Mouse (Mus musculus) heart, embryonic 15.5 days (tissue): ENCODE measurements around the gene Wnt3. TPM values are rescaled to one million over a fixed set of nuclear protein-coding genes. Genes with fewer than 3 reads are reported as not detected.
A peak's percentile ranks its signal among the peaks of the same experiment; 100 is the strongest.
"Not testable (repeated sequence)": the region's sequence is repeated elsewhere in the genome, so short reads cannot be mapped to it uniquely, and the experiment has no call there.

Experiments used
- ATAC-seq: fragments of 200-750 bp; cut with Nextera tagmentation; replicated peaks from 2 replicates; pipeline ENCODE4 v1.8.0; 2017; ENCODE audit warnings: low read depth, moderate TSS enrichment; ENCODE audit not compliant: insufficient number of reproducible peaks, insufficient read depth, low FRiP score
- H3K27ac ChIP-seq: fragments of 300-500 bp; sonication (generic); 2 replicates; pipeline ENCODE4 v1.5.1; 2015; ENCODE audit warnings: mild to moderate bottlenecking, inconsistent platforms
- H3K27me3 ChIP-seq: fragments of 300-500 bp; sonication (generic); 2 replicates; pipeline ENCODE4 v1.6.1; 2015; ENCODE audit warnings: inconsistent platforms
- H3K36me3 ChIP-seq: fragments of 300-500 bp; sonication (generic); 2 replicates; pipeline ENCODE4 v1.6.1; 2015; ENCODE audit warnings: mild to moderate bottlenecking, inconsistent platforms
- H3K4me1 ChIP-seq: fragments of 300-500 bp; sonication (generic); replicated peaks from 2 replicates; pipeline ENCODE4 v1.6.1; 2015; ENCODE audit warnings: inconsistent platforms
- H3K4me2 ChIP-seq: fragments of 300-500 bp; sonication (generic); 2 replicates; pipeline ENCODE4 v1.6.1; 2015; ENCODE audit warnings: inconsistent platforms, mild to moderate bottlenecking, moderate library complexity
- H3K4me3 ChIP-seq: fragments of 300-500 bp; sonication (generic); 2 replicates; pipeline ENCODE4 v1.5.1; 2015; ENCODE audit warnings: mild to moderate bottlenecking, inconsistent platforms
- H3K9ac ChIP-seq: fragments of 300-500 bp; sonication (generic); 2 replicates; pipeline ENCODE4 v1.6.1; 2015; ENCODE audit warnings: mild to moderate bottlenecking, inconsistent platforms
- H3K9me3 ChIP-seq: fragments of 300-500 bp; sonication (generic); replicated peaks from 2 replicates; pipeline ENCODE4 v1.6.1; 2016; ENCODE audit warnings: inconsistent platforms
- WGBS: fragments of 180-500 bp; shearing (Covaris S2); methylation state at CpG from one replicate; pipeline ENCODE4 v1.1.7; 2015; ENCODE audit warnings: mixed read lengths; 5-methylcytosine and 5-hydroxymethylcytosine counted together
- polyA plus RNA-seq: library from polyadenylated mRNA; unstranded; fragments of >200 nt; fragmentation: Nextera tagmentation; extraction: Ambion mirVana; gene quantifications from 2 replicates; pipeline ENCODE4 v1.2.1, GENCODE M21; 2015

Gene Wnt3
- polyA plus RNA-seq, 1 experiment from 2014 or later = 0.05 TPM

- Histone ChIP-seq H3K36me3 (no peaks in the 10 kb centered on the region), H3K4me1 (peaks cover 12% of the 10 kb centered on the region), H3K27ac (no peak overlapping the region), H3K27me3 (peaks cover 86% of the 10 kb centered on the region), H3K4me3 (no peak overlapping the region), H3K9ac (no peak overlapping the region), H3K4me2 (no peak overlapping the region), H3K9me3 (no peaks in the 10 kb centered on the region)
- ATAC-seq = no peak
- WGBS = 56% methylated on average over 3 of the region's 3 CpGs
These were observed 23.3 kb upstream of the Wnt3 start for GRCm38 (mm10) chr11:103750612-103751011.

GRCm38 (mm10) chr11:103758054-103758453 lies 15.9 kb upstream of the Wnt3 start:
- Histone ChIP-seq H3K4me2 (no peak overlapping the region), H3K27me3 (peaks cover 39% of the 10 kb centered on the region), H3K4me3 (no peak overlapping the region), H3K36me3 (no peaks in the 10 kb centered on the region), H3K4me1 (no peaks in the 10 kb centered on the region), H3K9me3 (no peaks in the 10 kb centered on the region), H3K9ac (no peak overlapping the region), H3K27ac (no peak overlapping the region)
- 47% methylated on average over 11 of the region's 11 CpGs for WGBS
- no peak for ATAC-seq

- H3K4me1 ChIP-seq = no peaks in the 10 kb centered on the region
- no peak overlapping the region for H3K27ac ChIP-seq
- WGBS = 10% methylated on average over 6 of the region's 6 CpGs
- ATAC-seq = no peak
- H3K27me3 ChIP-seq = peaks cover 36% of the 10 kb centered on the region
- H3K4me3 ChIP-seq = no peak overlapping the region
- no peak overlapping the region for H3K4me2 ChIP-seq
- no peaks in the 10 kb centered on the region for H3K36me3 ChIP-seq
- no peak overlapping the region for H3K9ac ChIP-seq
- no peaks in the 10 kb centered on the region for H3K9me3 ChIP-seq
These were observed 15.2 kb upstream of the Wnt3 start for GRCm38 (mm10) chr11:103758706-103759105.

- no peaks in the 10 kb centered on the region for H3K36me3 ChIP-seq
- H3K27ac ChIP-seq = no peak overlapping the region
- H3K4me2 ChIP-seq = no peak overlapping the region
- H3K27me3 ChIP-seq = peaks cover 33% of the 10 kb centered on the region
- no peaks in the 10 kb centered on the region for H3K4me1 ChIP-seq
- 57% methylated on average over 7 of the region's 7 CpGs for WGBS
- H3K9ac ChIP-seq = no peak overlapping the region
- no peaks in the 10 kb centered on the region for H3K9me3 ChIP-seq
- H3K4me3 ChIP-seq = no peak overlapping the region
- ATAC-seq = no peak
These were observed 13.8 kb upstream of the Wnt3 start for GRCm38 (mm10) chr11:103760101-103760500.

DNA sequence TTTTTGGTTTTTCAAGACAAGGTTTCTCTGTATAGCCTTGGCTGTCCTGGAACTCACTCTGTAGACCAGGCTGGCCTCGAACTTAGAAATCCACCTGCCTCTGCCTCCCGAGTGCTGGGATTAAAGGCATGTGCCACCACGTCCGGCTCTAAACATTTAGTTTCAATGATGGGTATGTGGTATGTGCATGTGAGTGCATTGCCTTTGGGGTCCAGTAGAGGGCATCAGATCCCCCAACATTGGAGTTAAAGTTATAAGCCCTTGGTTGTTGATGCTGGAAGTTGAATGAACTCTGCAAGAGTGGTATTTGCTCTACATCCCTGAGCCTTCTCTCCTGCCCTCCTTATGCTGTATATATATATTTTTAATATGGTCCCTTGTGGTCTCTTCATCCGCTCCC lies 13.1 kb upstream of the Wnt3 start:
- H3K4me1 ChIP-seq, H3K4me2 ChIP-seq, ATAC-seq, H3K9ac ChIP-seq, H3K4me3 ChIP-seq, H3K36me3 ChIP-seq, H3K9me3 ChIP-seq, H3K27ac ChIP-seq: not testable (repeated sequence)
- WGBS = 86% methylated on average over 5 of the region's 5 CpGs
- peaks cover 35% of the 10 kb centered on the region for H3K27me3 ChIP-seq

DNA sequence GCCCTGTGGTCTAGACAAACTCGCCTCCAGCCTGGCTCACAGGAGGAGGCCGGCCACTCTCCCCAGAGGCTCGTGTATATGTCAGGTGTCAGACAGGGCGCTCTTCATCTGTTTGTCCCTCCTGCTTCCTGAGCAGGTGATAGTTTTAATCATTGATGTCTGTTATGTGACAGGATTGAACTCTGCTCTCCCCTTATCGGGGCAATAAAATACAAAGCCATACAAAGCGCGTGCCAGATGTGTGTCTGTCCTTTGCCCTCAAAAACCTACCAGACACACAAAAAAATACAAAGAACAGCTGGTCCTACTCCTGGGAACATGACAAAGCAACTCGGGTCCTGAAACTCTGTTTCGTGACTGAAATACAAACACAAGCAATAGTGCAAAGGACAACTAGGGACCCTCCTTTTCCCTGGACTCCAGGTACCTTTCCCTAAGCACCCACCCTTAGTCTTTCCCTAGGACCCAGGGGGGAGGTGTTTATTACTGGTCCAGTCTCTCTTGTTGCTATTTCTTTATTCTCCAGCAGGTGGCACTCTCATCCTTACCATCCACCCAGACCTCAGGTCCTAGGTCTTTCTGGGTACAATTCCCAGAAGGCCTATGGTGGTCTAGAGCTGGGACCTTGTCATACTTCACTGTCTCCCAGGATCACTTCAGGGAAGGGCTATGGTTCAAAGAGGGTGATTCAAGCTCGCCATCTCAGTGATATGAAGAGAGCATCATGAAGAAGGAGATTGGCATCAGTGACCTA lies 10.4 kb upstream of the Wnt3 start:
- no peak overlapping the region for H3K4me2 ChIP-seq
- no peak overlapping the region for H3K27ac ChIP-seq
- H3K27me3 ChIP-seq = peaks cover 56% of the 10 kb centered on the region
- H3K4me3 ChIP-seq = no peak overlapping the region
- WGBS = 24% methylated on average over 10 of the region's 10 CpGs
- no peaks in the 10 kb centered on the region for H3K9me3 ChIP-seq
- no peak for ATAC-seq
- no peak overlapping the region for H3K9ac ChIP-seq
- no peaks in the 10 kb centered on the region for H3K4me1 ChIP-seq
- H3K36me3 ChIP-seq = no peaks in the 10 kb centered on the region

DNA sequence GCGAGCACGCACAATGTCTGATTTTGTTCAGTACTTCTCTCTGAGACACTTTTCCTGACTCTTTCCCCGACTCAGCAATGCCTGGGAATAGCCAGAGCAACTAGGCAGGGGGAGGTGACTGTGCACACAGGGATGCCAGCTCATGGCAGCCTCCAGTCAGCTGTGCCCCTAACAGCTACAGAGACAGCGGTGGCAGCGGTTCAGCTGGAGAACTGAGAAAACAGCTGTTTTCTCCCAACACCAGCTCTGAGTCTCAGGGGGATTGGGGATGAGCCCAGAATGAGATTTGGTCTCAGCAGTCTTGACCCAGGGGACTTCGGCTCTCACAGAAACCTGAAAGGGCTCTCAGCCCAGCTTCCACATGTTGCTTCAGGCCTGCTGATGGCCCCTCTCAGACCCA lies 9.3 kb upstream of the Wnt3 start:
- no peaks in the 10 kb centered on the region for H3K4me1 ChIP-seq
- 51% methylated on average over 6 of the region's 6 CpGs for WGBS
- no peak overlapping the region for H3K27ac ChIP-seq
- peaks cover 57% of the 10 kb centered on the region for H3K27me3 ChIP-seq
- ATAC-seq = no peak
- no peaks in the 10 kb centered on the region for H3K9me3 ChIP-seq
- no peak overlapping the region for H3K4me3 ChIP-seq
- no peaks in the 10 kb centered on the region for H3K36me3 ChIP-seq
- H3K9ac ChIP-seq = no peak overlapping the region
- H3K4me2 ChIP-seq = no peak overlapping the region

DNA sequence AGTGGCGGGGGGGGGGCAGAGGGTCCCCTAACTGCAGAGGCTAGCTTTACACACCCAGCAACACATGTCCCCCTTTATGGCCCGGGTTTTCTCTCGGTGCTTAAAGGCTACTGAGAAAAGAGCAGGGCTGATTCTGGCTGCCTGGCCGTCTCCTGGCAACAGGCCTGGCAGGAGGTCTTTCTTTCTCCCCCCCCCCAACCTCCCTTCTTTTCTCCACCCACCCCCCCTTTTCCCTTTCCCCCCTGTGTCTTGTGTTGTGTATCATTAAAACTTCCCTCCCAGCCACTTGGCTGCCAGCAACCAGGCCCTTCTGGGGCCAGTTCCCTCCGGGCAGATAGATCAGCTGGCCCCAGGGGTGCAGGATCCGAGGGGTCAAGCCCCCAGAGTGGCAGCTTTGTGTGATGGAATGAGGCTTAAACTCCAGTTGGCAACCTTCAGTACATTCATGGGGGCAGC lies 8.4 kb upstream of the Wnt3 start:
- no peaks in the 10 kb centered on the region for H3K36me3 ChIP-seq
- no peak overlapping the region for H3K27ac ChIP-seq
- 17% methylated on average over 6 of the region's 6 CpGs for WGBS
- H3K4me2 ChIP-seq = no peak overlapping the region
- no peak for ATAC-seq
- H3K9me3 ChIP-seq = no peaks in the 10 kb centered on the region
- H3K4me3 ChIP-seq = no peak overlapping the region
- no peaks in the 10 kb centered on the region for H3K4me1 ChIP-seq
- peaks cover 62% of the 10 kb centered on the region for H3K27me3 ChIP-seq
- H3K9ac ChIP-seq = no peak overlapping the region

GRCm38 (mm10) chr11:103771160-103771817 lies 2.7 kb upstream of the Wnt3 start:
- no peak for ATAC-seq
- WGBS = under 1% methylated on average over 19 of the region's 19 CpGs
- Histone ChIP-seq H3K27ac (no peak overlapping the region), H3K4me3 (no peak overlapping the region), H3K4me1 (peaks cover 21% of the 10 kb centered on the region), H3K4me2 (no peak overlapping the region), H3K36me3 (no peaks in the 10 kb centered on the region), H3K27me3 (peaks cover 97% of the 10 kb centered on the region), H3K9me3 (no peaks in the 10 kb centered on the region), H3K9ac (no peak overlapping the region)

DNA sequence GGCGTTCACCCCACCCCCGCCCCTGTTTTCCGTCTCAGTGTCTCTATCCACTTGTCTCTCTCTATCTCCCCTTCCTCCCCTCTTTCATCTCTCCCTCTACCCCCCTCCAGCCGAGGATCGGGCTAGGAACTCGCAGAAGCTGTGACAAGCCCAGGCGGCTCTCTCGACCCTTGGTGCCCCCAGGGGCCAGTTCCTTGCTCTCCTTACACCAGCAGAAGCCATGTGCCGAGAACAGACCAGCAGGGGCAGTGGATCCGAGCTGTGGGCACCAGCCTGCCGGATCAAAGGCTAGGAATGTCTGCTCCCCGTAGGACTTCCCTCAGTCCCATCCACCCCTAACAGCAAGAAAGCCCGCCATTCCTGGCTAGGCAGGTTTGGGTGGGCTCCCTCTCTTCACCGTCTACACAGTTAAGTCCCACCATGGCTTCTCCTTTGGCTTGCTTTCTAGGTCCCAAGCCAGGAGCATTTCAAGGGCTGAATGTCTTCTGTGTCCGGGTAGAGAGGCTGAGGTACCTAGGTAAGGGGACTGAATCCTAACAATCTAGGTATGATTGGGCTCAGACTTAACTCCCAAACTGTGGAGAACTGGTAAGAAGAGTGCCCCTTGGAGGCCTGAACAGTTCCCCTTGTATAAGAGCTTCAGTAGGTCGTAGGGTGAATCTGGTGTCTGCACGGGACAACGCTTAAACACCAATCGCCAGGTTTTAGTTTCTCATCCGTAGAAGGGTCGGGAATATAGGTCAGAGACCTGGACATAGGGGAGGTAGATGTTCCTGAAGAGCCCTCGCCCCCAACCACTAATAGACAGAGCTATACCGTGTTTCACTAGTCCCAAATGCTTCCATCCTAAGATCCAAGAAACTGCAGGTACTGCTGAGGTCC lies 1.2 kb upstream of the Wnt3 start:
- peaks cover 99% of the 10 kb centered on the region for H3K27me3 ChIP-seq
- no peak for ATAC-seq
- no peak overlapping the region for H3K27ac ChIP-seq
- H3K9me3 ChIP-seq = no peaks in the 10 kb centered on the region
- H3K4me2 ChIP-seq = peak overlapping the region; percentile 57
- no peak overlapping the region for H3K9ac ChIP-seq
- H3K4me1 ChIP-seq = peaks cover 21% of the 10 kb centered on the region
- peak overlapping the region; percentile 38 for H3K4me3 ChIP-seq
- H3K36me3 ChIP-seq = no peaks in the 10 kb centered on the region
- 1% methylated on average over 23 of the region's 23 CpGs for WGBS

- Histone ChIP-seq H3K4me2 (peak overlapping the region; percentile 57), H3K27me3 (peaks cover 97% of the 10 kb centered on the region), H3K9me3 (no peaks in the 10 kb centered on the region), H3K36me3 (no peaks in the 10 kb centered on the region), H3K4me1 (peaks cover 21% of the 10 kb centered on the region), H3K4me3 (peak overlapping the region; percentile 38), H3K9ac (no peak overlapping the region), H3K27ac (no peak overlapping the region)
- WGBS = under 1% methylated on average over 19 of the region's 19 CpGs
- no peak for ATAC-seq
These were observed 229 bp downstream of the Wnt3 start for GRCm38 (mm10) chr11:103774228-103774530.
